Mouse (Mus musculus): ENCODE measurements around the gene Sema3e. TPM values are rescaled to one million over a fixed set of nuclear protein-coding genes. Genes with fewer than 3 reads are reported as not detected.

Sema3e gene
- polyA plus RNA-seq, 2 experiments: 0.02 to 0.09 TPM

- Histone ChIP-seq H3K4me3 (ENCODE audit: insufficient read depth in 1 of 2, low read depth in 2 of 2, low read length in 2 of 2) (no peak overlapping the region), H3K9ac (replicated peaks) (no peak overlapping the region), H3K4me2 (ENCODE audit: low read depth) (no peak overlapping the region), H3K27me3 (ENCODE audit: control insufficient read depth, insufficient read depth, low read length) (no peaks in the 10 kb centered on the region), H3K4me1 (replicated peaks; ENCODE audit: control insufficient read depth in 2 of 2, insufficient read depth in 2 of 2, low read length in 1 of 2) (no peaks in the 10 kb centered on the region), H3K9me3 (ENCODE audit: control insufficient read depth, low read length) (no peaks in the 10 kb centered on the region), H3K27ac (no peak overlapping the region), H3K36me3 (replicated peaks; ENCODE audit: control insufficient read depth, insufficient read depth, low read depth) (no peaks in the 10 kb centered on the region)
- DNase-seq (ENCODE audit: low read depth in 3 of 3, low spot score in 3 of 3) (no peak), ATAC-seq (ENCODE audit: insufficient read depth) (no peak)
- 49% methylated on average over 4 of the region's 4 CpGs for WGBS (ENCODE audit: insufficient replicate concordance)
- no peak for TF ChIP-seq CTCF (IDR thresholded peaks at IDR 0.05; ENCODE audit: low read depth)
- TF ChIP-seq EP300 (IDR thresholded peaks at IDR 0.05; ENCODE audit: low read depth): no peak
Observed at GRCm38 (mm10) chr5:14062918-14063481, 37.9 kb downstream of the Sema3e start.

GRCm38 (mm10) chr5:14073152-14073551, 48.1 kb downstream of the Sema3e start:
- no peaks in the 10 kb centered on the region for H3K27me3 ChIP-seq (ENCODE audit: control insufficient read depth, insufficient read depth, low read length)
- DNase-seq (ENCODE audit: low read depth in 3 of 3, low spot score in 3 of 3) (no peak), ATAC-seq (ENCODE audit: insufficient read depth) (no peak)
- no peak overlapping the region for H3K9ac ChIP-seq (replicated peaks)
- H3K9me3 ChIP-seq (ENCODE audit: control insufficient read depth, low read length): no peaks in the 10 kb centered on the region
- WGBS (ENCODE audit: insufficient replicate concordance): 65% methylated on average over 3 of the region's 3 CpGs
- no peak for TF ChIP-seq CTCF (IDR thresholded peaks at IDR 0.05; ENCODE audit: low read depth)
- no peak overlapping the region for H3K4me2 ChIP-seq (ENCODE audit: low read depth)
- H3K4me1 ChIP-seq (replicated peaks; ENCODE audit: control insufficient read depth in 2 of 2, insufficient read depth in 2 of 2, low read length in 1 of 2): no peaks in the 10 kb centered on the region
- H3K27ac ChIP-seq: no peak overlapping the region
- no peaks in the 10 kb centered on the region for H3K36me3 ChIP-seq (replicated peaks; ENCODE audit: control insufficient read depth, insufficient read depth, low read depth)
- H3K4me3 ChIP-seq (ENCODE audit: insufficient read depth in 1 of 2, low read depth in 2 of 2, low read length in 2 of 2): no peak overlapping the region

- H3K4me1 ChIP-seq (replicated peaks; ENCODE audit: control insufficient read depth in 2 of 2, insufficient read depth in 2 of 2, low read length in 1 of 2): no peaks in the 10 kb centered on the region
- H3K9me3 ChIP-seq (ENCODE audit: control insufficient read depth, low read length): no peaks in the 10 kb centered on the region
- TF ChIP-seq CTCF (IDR thresholded peaks at IDR 0.05; ENCODE audit: low read depth) (no peak), EP300 (IDR thresholded peaks at IDR 0.05; ENCODE audit: low read depth) (no peak)
- H3K4me3 ChIP-seq (ENCODE audit: insufficient read depth in 1 of 2, low read depth in 2 of 2, low read length in 2 of 2): no peak overlapping the region
- DNase-seq (ENCODE audit: low read depth in 3 of 3, low spot score in 3 of 3) (no peak), ATAC-seq (ENCODE audit: insufficient read depth) (no peak)
- no peak overlapping the region for H3K9ac ChIP-seq (replicated peaks)
- WGBS (ENCODE audit: insufficient replicate concordance): 40% methylated on average over 2 of the region's 2 CpGs
- H3K27me3 ChIP-seq (ENCODE audit: control insufficient read depth, insufficient read depth, low read length): no peaks in the 10 kb centered on the region
- H3K27ac ChIP-seq: no peak overlapping the region
- no peaks in the 10 kb centered on the region for H3K36me3 ChIP-seq (replicated peaks; ENCODE audit: control insufficient read depth, insufficient read depth, low read depth)
- H3K4me2 ChIP-seq (ENCODE audit: low read depth): no peak overlapping the region
Observed at GRCm38 (mm10) chr5:14088100-14088499, 63.0 kb downstream of the Sema3e start.

DNA sequence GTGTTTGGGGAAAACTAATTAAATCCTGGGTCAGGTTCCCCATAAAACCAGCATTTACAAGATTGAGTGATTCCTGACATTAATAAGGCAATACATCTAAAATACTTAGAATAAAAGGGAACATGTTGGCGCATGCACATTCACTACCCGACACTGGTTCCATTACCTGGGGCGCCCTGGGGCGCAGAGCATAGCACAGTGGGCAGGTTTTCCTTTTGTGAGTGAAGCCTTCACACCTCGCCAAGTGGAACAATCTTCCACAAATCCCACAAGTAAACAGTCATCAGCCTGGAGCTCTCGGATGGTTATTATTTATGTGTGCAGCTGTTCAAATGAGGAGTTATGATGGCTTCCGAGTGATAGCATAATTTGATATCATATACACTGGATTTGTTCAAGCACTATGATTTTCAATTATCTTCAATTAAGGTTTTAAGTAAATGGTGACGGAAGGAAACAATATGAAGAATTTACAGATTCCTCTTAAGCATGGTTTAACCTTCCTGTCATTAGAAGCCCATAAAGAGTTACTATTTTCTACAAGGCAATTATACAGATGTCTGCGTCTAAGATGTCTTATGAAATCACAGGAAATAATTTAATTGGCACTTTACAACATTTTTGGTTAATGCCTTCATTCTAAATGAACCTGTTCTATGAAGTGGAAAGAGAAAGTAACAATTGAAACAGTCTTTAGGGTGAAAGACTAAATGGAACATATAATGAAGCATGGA, 65.0 kb downstream of the Sema3e start:
- no peak overlapping the region for H3K4me2 ChIP-seq (ENCODE audit: low read depth)
- no peaks in the 10 kb centered on the region for H3K9me3 ChIP-seq (ENCODE audit: control insufficient read depth, low read length)
- no peak overlapping the region for H3K4me3 ChIP-seq (ENCODE audit: insufficient read depth in 1 of 2, low read depth in 2 of 2, low read length in 2 of 2)
- no peaks in the 10 kb centered on the region for H3K4me1 ChIP-seq (replicated peaks; ENCODE audit: control insufficient read depth in 2 of 2, insufficient read depth in 2 of 2, low read length in 1 of 2)
- DNase-seq (ENCODE audit: low read depth in 3 of 3, low spot score in 3 of 3) (no peak), ATAC-seq (ENCODE audit: insufficient read depth) (no peak)
- no peak for TF ChIP-seq CTCF (IDR thresholded peaks at IDR 0.05; ENCODE audit: low read depth)
- TF ChIP-seq EP300 (IDR thresholded peaks at IDR 0.05; ENCODE audit: low read depth): no peak
- no peak overlapping the region for H3K27ac ChIP-seq
- 72% methylated on average over 9 of the region's 9 CpGs for WGBS (ENCODE audit: insufficient replicate concordance)
- no peaks in the 10 kb centered on the region for H3K36me3 ChIP-seq (replicated peaks; ENCODE audit: control insufficient read depth, insufficient read depth, low read depth)
- no peaks in the 10 kb centered on the region for H3K27me3 ChIP-seq (ENCODE audit: control insufficient read depth, insufficient read depth, low read length)
- H3K9ac ChIP-seq (replicated peaks): no peak overlapping the region

DNA sequence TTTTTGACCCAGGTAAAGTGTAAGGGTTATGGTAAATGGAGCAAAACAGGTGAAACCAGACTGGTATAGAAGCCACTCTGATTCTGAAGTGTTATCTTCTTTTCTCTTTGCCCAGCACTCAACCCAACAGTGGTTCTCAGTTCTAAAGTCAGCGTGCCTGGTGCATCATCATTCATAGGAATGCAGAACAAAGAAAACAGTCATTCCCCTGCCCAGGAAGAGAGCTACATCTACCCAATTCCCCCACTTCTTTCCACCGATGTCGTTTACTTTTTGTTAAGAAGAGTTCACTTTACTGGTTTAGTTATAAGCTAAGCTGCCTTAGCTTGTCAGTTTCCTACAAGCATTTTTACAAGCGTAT, 65.5 kb downstream of the Sema3e start:
- no peaks in the 10 kb centered on the region for H3K9me3 ChIP-seq (ENCODE audit: control insufficient read depth, low read length)
- 66% methylated on average over 4 of the region's 4 CpGs for WGBS (ENCODE audit: insufficient replicate concordance)
- no peak overlapping the region for H3K4me2 ChIP-seq (ENCODE audit: low read depth)
- DNase-seq (ENCODE audit: low read depth in 3 of 3, low spot score in 3 of 3) (no peak), ATAC-seq (ENCODE audit: insufficient read depth) (no peak)
- no peaks in the 10 kb centered on the region for H3K36me3 ChIP-seq (replicated peaks; ENCODE audit: control insufficient read depth, insufficient read depth, low read depth)
- H3K4me1 ChIP-seq (replicated peaks; ENCODE audit: control insufficient read depth in 2 of 2, insufficient read depth in 2 of 2, low read length in 1 of 2): no peaks in the 10 kb centered on the region
- no peak for TF ChIP-seq CTCF (IDR thresholded peaks at IDR 0.05; ENCODE audit: low read depth)
- TF ChIP-seq EP300 (IDR thresholded peaks at IDR 0.05; ENCODE audit: low read depth): no peak
- no peak overlapping the region for H3K27ac ChIP-seq
- no peak overlapping the region for H3K4me3 ChIP-seq (ENCODE audit: insufficient read depth in 1 of 2, low read depth in 2 of 2, low read length in 2 of 2)
- H3K27me3 ChIP-seq (ENCODE audit: control insufficient read depth, insufficient read depth, low read length): no peaks in the 10 kb centered on the region
- H3K9ac ChIP-seq (replicated peaks): no peak overlapping the region

Measured in liver, embryonic 14.5 days (tissue).